Comparison of ENCODE assay signal across 8 mouse cellular contexts in genomic region chr2:104176979-104177704, GRCm38 (mm10). TPM values are rescaled to one million over a fixed set of nuclear protein-coding genes. Genes with fewer than 3 reads are reported as not detected.
DNase-seq lines count a peak whose midpoint lies in the region; ATAC-seq lines count a peak whose summit lies in the region.

No protein-coding gene starts in this region.

- peak; percentile 82 for ATAC-seq in embryonic facial prominence, embryonic 13.5 days (ENCODE audit: insufficient number of reproducible peaks, insufficient read depth, low FRiP score, low TSS enrichment, low read depth)
- ATAC-seq in megakaryocyte progenitor cell, adult 5-6 weeks (replicated peaks; ENCODE audit: poor library complexity), result peak; percentile 73
- peak; percentile 70 for ATAC-seq in stomach, embryonic 15.5 days (ENCODE audit: insufficient read depth, low FRiP score, low read depth)

- H3K9me3 ChIP-seq in embryonic facial prominence, embryonic 13.5 days, result no peaks in the 10 kb centered on the region
- H3K9me3 ChIP-seq in stomach, embryonic 15.5 days, result no peaks in the 10 kb centered on the region

- H3K36me3 ChIP-seq in embryonic facial prominence, embryonic 13.5 days, result no peaks in the 10 kb centered on the region
- no peaks in the 10 kb centered on the region for H3K36me3 ChIP-seq in stomach, embryonic 15.5 days

- H3K4me1 ChIP-seq in embryonic facial prominence, embryonic 13.5 days, result peaks cover 28% of the 10 kb centered on the region
- H3K4me1 ChIP-seq in stomach, embryonic 15.5 days, result peaks cover 8% of the 10 kb centered on the region; the same call in 1 of the 2 replicates

- 23% methylated on average over 13 of the region's 13 CpGs for WGBS in embryonic facial prominence, embryonic 13.5 days
- 39% methylated on average over 13 of the region's 13 CpGs for WGBS in stomach, embryonic 15.5 days

- H3K27ac ChIP-seq in embryonic facial prominence, embryonic 13.5 days, result peak overlapping the region; percentile 92
- H3K27ac ChIP-seq in stomach, embryonic 15.5 days, result peak overlapping the region; percentile 48

- peak overlapping the region; percentile 19 for H3K4me2 ChIP-seq in embryonic facial prominence, embryonic 13.5 days
- H3K4me2 ChIP-seq in stomach, embryonic 15.5 days, result no peak overlapping the region

- peak overlapping the region; percentile 6; the same call in 1 of the 2 replicates for H3K9ac ChIP-seq in embryonic facial prominence, embryonic 13.5 days
- H3K9ac ChIP-seq in stomach, embryonic 15.5 days, result no peak overlapping the region

- no peak overlapping the region for H3K4me3 ChIP-seq in embryonic facial prominence, embryonic 13.5 days
- no peak overlapping the region for H3K4me3 ChIP-seq in stomach, embryonic 15.5 days (replicated peaks)

- intact Hi-C loops in heart, postnatal 10 days (cut with DNase I), result no loop called here

- no peaks in the 10 kb centered on the region for H3K27me3 ChIP-seq in embryonic facial prominence, embryonic 13.5 days
- H3K27me3 ChIP-seq in stomach, embryonic 15.5 days (replicated peaks), result no peaks in the 10 kb centered on the region

- peak; percentile 2 for DNase-seq in ovary, postnatal 10 days (ENCODE audit: low spot score)
- no peak for DNase-seq in ovary, adult 18-20 months (ENCODE audit: low spot score)
- peak; percentile 39 to 64 for DNase-seq in heart, postnatal 10 days
- peak; percentile 61 for DNase-seq in layer of hippocampus, adult 9-11 months
- no peak for DNase-seq in c-Kit-positive CD71-positive TER-119-positive erythroid progenitor cells, embryonic 14.5 days (ENCODE audit: low spot score)

RNA-seq across cellular contexts. Expression of gene A930018P22Rik, which starts 54.6 kb away (rescaled TPM):
- polyA plus RNA-seq in embryonic facial prominence, embryonic 13.5 days (2015; fragmentation: Nextera tagmentation; extraction: Ambion mirVana), result not detected in 2 replicates
- under 1 TPM; 0.55 to 0.77 TPM for total RNA-seq in heart, postnatal 10 days (2021)
- total RNA-seq in megakaryocyte progenitor cell, adult 5-6 weeks (2015), result not detected in 2 replicates
- not detected in 2 replicates for total RNA-seq in megakaryocyte progenitor cell, adult 5-6 weeks (2017)
- 0.17 and 0.22 TPM in 2 replicates for polyA plus RNA-seq in stomach, embryonic 15.5 days (2015; fragmentation: Nextera tagmentation; extraction: Ambion mirVana)

Comparison
In these comparisons a context has a peak if more than half of its experiments do, and no peak if none do; other contexts are left out.
1. DNase-seq: peak in ovary, postnatal 10 days (single experiment), heart, postnatal 10 days (2 of 2) and layer of hippocampus, adult 9-11 months (single experiment); none in ovary, adult 18-20 months (single experiment) and c-Kit-positive CD71-positive TER-119-positive erythroid progenitor cells, embryonic 14.5 days (single experiment).
2. Peak in every context shown above with its lines, with median percentiles within 50 percentile points of each other: ATAC-seq.